ENCODE assay signal across 20 mouse cellular contexts in the genomic region with DNA sequence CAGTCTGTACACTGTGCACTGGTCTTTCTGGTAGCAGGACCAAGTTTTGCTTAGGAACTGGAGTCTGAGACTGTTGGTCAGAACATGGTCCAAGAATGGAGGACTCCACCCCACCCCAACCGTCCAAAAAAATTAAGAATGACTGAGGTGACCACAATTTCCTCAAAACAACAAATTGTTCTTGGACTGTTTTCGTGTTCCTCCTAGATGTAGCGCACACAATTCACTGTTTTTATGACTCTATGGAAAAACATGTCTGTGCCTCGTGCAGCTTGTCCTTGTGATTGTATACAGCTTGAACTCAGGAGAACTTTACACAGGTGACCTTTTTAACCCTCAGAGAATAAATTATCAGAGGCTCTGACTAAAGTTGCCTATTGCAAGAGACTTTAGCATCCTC.
DNase-seq lines count a peak whose midpoint lies in the region; ATAC-seq and TF ChIP-seq lines count a peak whose summit lies in the region.
"Had no signal": no experiment of that assay in that cellular context is flagged by ENCODE, and none has a peak within 500 bp of the region (broad histone marks: within the 10 kb centered on the region; RNA-seq: fewer than 3 reads in every experiment).

No protein-coding gene starts in this region.

- TF ChIP-seq CTCF in kidney, postnatal 0 days (IDR thresholded peaks at IDR 0.05; ENCODE audit: low read depth): no peak

- H3K27me3 ChIP-seq in heart, embryonic 11.5 days (ENCODE audit: control insufficient read depth, insufficient read depth, low read length): no peaks in the 10 kb centered on the region
- H3K27me3 ChIP-seq in kidney, postnatal 0 days (ENCODE audit: insufficient read depth, low read length): no peaks in the 10 kb centered on the region
- no peaks in the 10 kb centered on the region for H3K27me3 ChIP-seq in hindbrain, embryonic 13.5 days
- no peaks in the 10 kb centered on the region for H3K27me3 ChIP-seq in intestine, embryonic 15.5 days (replicated peaks)
- H3K27me3 ChIP-seq: hindbrain, embryonic 15.5 days; limb, embryonic 13.5 days; megakaryocyte, embryonic 14.5 days; neural tube, embryonic 13.5 days had no signal

- no peaks in the 10 kb centered on the region for H3K36me3 ChIP-seq in heart, embryonic 11.5 days (ENCODE audit: control insufficient read depth, insufficient read depth, low read length)
- no peaks in the 10 kb centered on the region for H3K36me3 ChIP-seq in kidney, postnatal 0 days (ENCODE audit: insufficient read depth, low read length)
- no peaks in the 10 kb centered on the region for H3K36me3 ChIP-seq in hindbrain, embryonic 13.5 days
- no peaks in the 10 kb centered on the region for H3K36me3 ChIP-seq in intestine, embryonic 15.5 days
- H3K36me3 ChIP-seq: hindbrain, embryonic 15.5 days; limb, embryonic 13.5 days; neural tube, embryonic 13.5 days had no signal

- H3K27ac ChIP-seq in heart, embryonic 11.5 days (ENCODE audit: low read depth, low read length): no peak overlapping the region
- 0 out of 2 replicates have a peak overlapping the region, but pooled peaks have one; percentile 47 for H3K27ac ChIP-seq in kidney, postnatal 0 days
- no peak overlapping the region for H3K27ac ChIP-seq in hindbrain, embryonic 13.5 days
- H3K27ac ChIP-seq in intestine, embryonic 15.5 days: no peak overlapping the region
- H3K27ac ChIP-seq: hindbrain, embryonic 15.5 days; limb, embryonic 13.5 days; liver, embryonic 14.5 days; neural tube, embryonic 13.5 days; stomach, postnatal 0 days had no signal

- WGBS in heart, embryonic 11.5 days (ENCODE audit: insufficient replicate concordance): 82% methylated on average over 4 of the region's 4 CpGs
- whole genome bisulfite sequencing in kidney, postnatal 0 days: 26% methylated on average over 4 of the region's 4 CpGs
- WGBS in hindbrain, embryonic 13.5 days: 77% methylated on average over 4 of the region's 4 CpGs
- WGBS in intestine, embryonic 15.5 days: 54% methylated on average over 4 of the region's 4 CpGs

- H3K4me3 ChIP-seq in heart, embryonic 11.5 days (ENCODE audit: low read depth, low read length): no peak overlapping the region
- H3K4me3 ChIP-seq in kidney, postnatal 0 days (replicated peaks; ENCODE audit: low read depth, low read length): no peak overlapping the region
- no peak overlapping the region for H3K4me3 ChIP-seq in hindbrain, embryonic 13.5 days
- H3K4me3 ChIP-seq in intestine, embryonic 15.5 days (replicated peaks): no peak overlapping the region
- H3K4me3 ChIP-seq: hindbrain, embryonic 15.5 days; limb, embryonic 13.5 days; megakaryocyte, embryonic 14.5 days; neural tube, embryonic 13.5 days had no signal

- no peak overlapping the region for H3K9ac ChIP-seq in heart, embryonic 11.5 days (ENCODE audit: low read depth, low read length)
- no peak overlapping the region for H3K9ac ChIP-seq in kidney, postnatal 0 days (ENCODE audit: low read depth, low read length)
- H3K9ac ChIP-seq in hindbrain, embryonic 13.5 days: no peak overlapping the region
- H3K9ac ChIP-seq in intestine, embryonic 15.5 days: no peak overlapping the region
- H3K9ac ChIP-seq: hindbrain, embryonic 15.5 days; limb, embryonic 13.5 days; liver, embryonic 14.5 days; neural tube, embryonic 13.5 days had no signal

- DNase-seq in adrenal gland, adult (ENCODE audit: inconsistent age in 2 of 2, low spot score in 1 of 2): peak; percentile 48 to 51
- DNase-seq in adrenal gland, postnatal 14 days: no peak
- DNase-seq in heart, adult 9 months (ENCODE audit: low spot score in 2 of 2): peak; percentile 12 to 27
- peak; percentile 85 for DNase-seq in kidney, postnatal 0 days (ENCODE audit: low spot score)
- DNase-seq in skeletal muscle tissue, adult 2 months (ENCODE audit: low read depth, low spot score): peak; percentile 38
- DNase-seq: adrenal gland, adult 2 months; cerebellum, adult 11-12 months; cerebellum, postnatal 36 days; layer of hippocampus, adult 9-11 months; right cerebral cortex, postnatal 25 days had no signal

- H3K4me2 ChIP-seq in heart, embryonic 11.5 days: no peak overlapping the region
- H3K4me2 ChIP-seq in kidney, postnatal 0 days (ENCODE audit: low read length): no peak overlapping the region
- no peak overlapping the region for H3K4me2 ChIP-seq in hindbrain, embryonic 13.5 days
- H3K4me2 ChIP-seq in intestine, embryonic 15.5 days (replicated peaks): no peak overlapping the region
- H3K4me2 ChIP-seq: hindbrain, embryonic 15.5 days; limb, embryonic 13.5 days; neural tube, embryonic 13.5 days had no signal

- ATAC-seq in heart, embryonic 11.5 days (replicated peaks; ENCODE audit: insufficient number of reproducible peaks, low FRiP score, low TSS enrichment): no peak
- no peak; the same call in 1 of the 2 replicates for ATAC-seq in kidney, postnatal 0 days (replicated peaks; ENCODE audit: low FRiP score, low read depth)
- ATAC-seq in hindbrain, embryonic 13.5 days (ENCODE audit: low FRiP score): no peak
- no peak for ATAC-seq in intestine, embryonic 15.5 days
- ATAC-seq: intestine, postnatal 0 days had no signal

- no peaks in the 10 kb centered on the region for H3K9me3 ChIP-seq in heart, embryonic 11.5 days (replicated peaks; ENCODE audit: control insufficient read depth, low read length)
- no peaks in the 10 kb centered on the region for H3K9me3 ChIP-seq in kidney, postnatal 0 days (replicated peaks; ENCODE audit: low read length)
- H3K9me3 ChIP-seq in hindbrain, embryonic 13.5 days: no peaks in the 10 kb centered on the region
- no peaks in the 10 kb centered on the region for H3K9me3 ChIP-seq in intestine, embryonic 15.5 days
- H3K9me3 ChIP-seq: hindbrain, embryonic 15.5 days; limb, embryonic 13.5 days; megakaryocyte, embryonic 14.5 days; neural tube, embryonic 13.5 days had no signal

- no peaks in the 10 kb centered on the region for H3K4me1 ChIP-seq in heart, embryonic 11.5 days (ENCODE audit: control insufficient read depth, insufficient read depth, low read length)
- no peaks in the 10 kb centered on the region for H3K4me1 ChIP-seq in kidney, postnatal 0 days (replicated peaks; ENCODE audit: insufficient read depth, low read length)
- H3K4me1 ChIP-seq in hindbrain, embryonic 13.5 days (replicated peaks): no peaks in the 10 kb centered on the region
- H3K4me1 ChIP-seq in intestine, embryonic 15.5 days (replicated peaks): no peaks in the 10 kb centered on the region
- H3K4me1 ChIP-seq: hindbrain, embryonic 15.5 days; limb, embryonic 13.5 days had no signal
